Mouse (Mus musculus) thymus, postnatal 4 days (tissue): Measurements from ENCODE around the gene Cnn1.
"Not testable (repeated sequence)": the region's sequence is repeated elsewhere in the genome, so short reads cannot be mapped to it uniquely, and the experiment has no call there.

Source experiments
- DNase-seq: peaks from one replicate; pipeline ENCODE4 v3.0.0; 2021

The Cnn1 gene

GRCm38 (mm10) chr9:22131226-22131981 lies 32.4 kb downstream of the Cnn1 start:
- DNase-seq, result peak; percentile 82

- no peak for DNase-seq
Observed at GRCm38 (mm10) chr9:22132220-22132619, 33.2 kb downstream of the Cnn1 start.

GRCm38 (mm10) chr9:22134246-22134890 lies 35.4 kb downstream of the Cnn1 start:
- peak; percentile 40 for DNase-seq

GRCm38 (mm10) chr9:22134988-22135643 lies 36.1 kb downstream of the Cnn1 start:
- DNase-seq, result peak; percentile 59

GRCm38 (mm10) chr9:22135644-22136390 lies 36.8 kb downstream of the Cnn1 start, which contains the start of gene Acp5:
Acp5 (minus strand) TSS chr9:22135711.
- peak; percentile 45 for DNase-seq

GRCm38 (mm10) chr9:22136765-22137547 lies 37.9 kb downstream of the Cnn1 start:
- peak; percentile 20 for DNase-seq

GRCm38 (mm10) chr9:22138480-22138879 lies 39.5 kb downstream of the Cnn1 start:
- peak; percentile 57 for DNase-seq

- no peak for DNase-seq
Observed at GRCm38 (mm10) chr9:22139746-22140145, 40.7 kb downstream of the Cnn1 start.

GRCm38 (mm10) chr9:22143108-22144037 lies 44.4 kb downstream of the Cnn1 start:
- peak; percentile 97 for DNase-seq

- DNase-seq, result no peak
Observed at GRCm38 (mm10) chr9:22144304-22144965, 45.4 kb downstream of the Cnn1 start.

- peak; percentile 25 for DNase-seq
Observed at GRCm38 (mm10) chr9:22149426-22150248, 50.6 kb downstream of the Cnn1 start.

GRCm38 (mm10) chr9:22150249-22150693 lies 51.3 kb downstream of the Cnn1 start:
- DNase-seq, result not testable (repeated sequence)

- DNase-seq, result no peak
Observed at GRCm38 (mm10) chr9:22150946-22151345, 51.9 kb downstream of the Cnn1 start.

- no peak for DNase-seq
Observed at GRCm38 (mm10) chr9:22153810-22154209, 54.8 kb downstream of the Cnn1 start.

- peak; percentile 85 for DNase-seq
Observed at GRCm38 (mm10) chr9:22155614-22156013, 56.6 kb downstream of the Cnn1 start.

GRCm38 (mm10) chr9:22156497-22157245 lies 57.7 kb downstream of the Cnn1 start, which contains the start of gene Pigyl:
Pigyl (plus strand) TSS chr9:22156846.
- DNase-seq, result peak; percentile 100

- peak; percentile 28 for DNase-seq
Observed at GRCm38 (mm10) chr9:22157516-22158265, 58.7 kb downstream of the Cnn1 start.
